Mouse (Mus musculus) C2C12 (cell line): ENCODE measurements around the gene Rnf41. TPM values are rescaled to one million over a fixed set of nuclear protein-coding genes. Genes with fewer than 3 reads are reported as not detected.

Experiments used
- H3K27me3 ChIP-seq: one replicate; pipeline ENCODE4 v1.6.1; 2011; ENCODE audit not compliant: control insufficient read depth, insufficient read depth, insufficient read length
- H3K36me3 ChIP-seq: one replicate; pipeline ENCODE4 v1.6.1; 2011; ENCODE audit not compliant: control insufficient read depth, insufficient read depth
- H3K4me3 ChIP-seq: one replicate; pipeline ENCODE4 v1.5.1; 2011; ENCODE audit warnings: mild to moderate bottlenecking, control low read depth; ENCODE audit not compliant: poor library complexity, insufficient read depth, severe bottlenecking
- H3K79me2 ChIP-seq: one replicate; pipeline ENCODE4 v1.6.1; 2011; ENCODE audit not compliant: control insufficient read depth, insufficient read depth
- H3K79me3 ChIP-seq: one replicate; pipeline ENCODE4 v1.6.1; 2011; ENCODE audit warnings: low read depth, control low read depth
- H3ac ChIP-seq: one replicate; pipeline ENCODE3; 2011; ENCODE audit warnings: low read depth; ENCODE audit not compliant: control insufficient read depth, insufficient read length
- CEBPB ChIP-seq: IDR thresholded peaks from one replicate; pipeline ENCODE4 v1.6.1; 2011; ENCODE audit warnings: low read depth, mild to moderate bottlenecking, control low read depth, moderate library complexity
- CTCF ChIP-seq: IDR thresholded peaks from one replicate; pipeline ENCODE4 v1.5.1; 2011; ENCODE audit not compliant: control insufficient read depth, insufficient read depth, insufficient read length
- FOSL1 ChIP-seq: IDR thresholded peaks from one replicate; pipeline ENCODE4 v1.8.0; 2011; ENCODE audit warnings: mild to moderate bottlenecking, low read length; ENCODE audit not compliant: poor library complexity, insufficient read depth, severe bottlenecking
- MAX ChIP-seq: IDR thresholded peaks from one replicate; pipeline ENCODE4 v1.6.1; 2011; ENCODE audit warnings: mild to moderate bottlenecking, control low read depth
- MYOD1 ChIP-seq: IDR thresholded peaks from one replicate; pipeline ENCODE4 v1.6.1; 2011; ENCODE audit warnings: low read depth; ENCODE audit not compliant: control insufficient read depth, insufficient read length
- MYOG ChIP-seq: IDR thresholded peaks from one replicate; pipeline ENCODE4 v1.6.1; 2011; ENCODE audit not compliant: control insufficient read depth, insufficient read length; ENCODE audit errors: extremely low read depth
- USF1 ChIP-seq: IDR thresholded peaks from one replicate; pipeline ENCODE4 v1.6.1; 2011; ENCODE audit warnings: low read depth, mild to moderate bottlenecking, control low read depth, moderate library complexity
- polyA plus RNA-seq: library from polyadenylated mRNA; unstranded; fragments of >200 nt; fragmentation: generic; extraction: Trizol; gene quantifications from one replicate; pipeline ENCODE4 v1.2.1, GENCODE M21; 2012; ENCODE audit warnings: missing spikeins

The Rnf41 gene
- polyA plus RNA-seq, 1 experiment = 34.0 TPM

DNA sequence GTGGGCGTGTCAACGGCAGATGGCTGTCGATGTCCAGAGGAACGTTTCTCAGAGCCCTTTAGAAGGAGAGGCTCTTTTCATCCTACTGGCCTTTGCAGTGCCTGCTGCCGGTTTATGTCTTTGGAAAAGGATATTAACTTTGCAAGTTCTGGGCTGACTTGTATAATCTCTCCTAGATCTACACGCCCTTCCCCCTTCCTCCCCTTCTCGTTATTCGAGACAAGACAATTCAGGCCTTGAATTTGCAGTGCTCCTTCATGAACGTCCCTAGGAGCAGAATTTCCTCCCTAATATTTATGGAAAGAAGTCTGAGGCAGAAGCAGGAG lies 42.3 kb upstream of the Rnf41 start:
- H3K79me3 ChIP-seq = no peaks in the 10 kb centered on the region
- TF ChIP-seq CTCF (no peak), USF1 (no peak), MYOG (no peak), MAX (no peak), CEBPB (no peak), MYOD1 (no peak), FOSL1 (no peak)
- H3K4me3 ChIP-seq = peak overlapping the region; percentile 42
- no peaks in the 10 kb centered on the region for H3K27me3 ChIP-seq
- H3ac ChIP-seq = peak overlapping the region; percentile 59
- no peaks in the 10 kb centered on the region for H3K79me2 ChIP-seq
- peaks cover 13% of the 10 kb centered on the region for H3K36me3 ChIP-seq

DNA sequence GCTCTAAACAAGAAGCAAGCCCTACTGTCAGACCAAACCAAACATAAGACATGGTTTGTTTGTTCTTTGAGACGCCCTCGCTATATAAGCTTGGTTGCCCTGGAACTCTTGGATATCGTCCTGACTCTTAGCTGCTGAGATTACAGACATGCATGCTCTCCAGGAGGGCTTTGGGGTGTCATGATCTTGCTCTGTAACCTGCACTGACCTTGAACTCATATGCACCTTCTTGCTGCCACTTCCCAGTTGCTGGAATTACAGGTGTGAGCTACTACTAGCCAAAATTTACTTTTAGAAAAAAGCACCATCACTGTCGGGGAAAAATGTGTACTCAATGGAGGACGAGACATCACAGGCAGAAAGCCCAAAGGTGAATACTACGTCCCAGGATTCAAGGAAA lies 41.9 kb upstream of the Rnf41 start:
- Histone ChIP-seq H3K36me3 (peaks cover 9% of the 10 kb centered on the region), H3K79me2 (no peaks in the 10 kb centered on the region), H3ac (no peak overlapping the region), H3K4me3 (no peak overlapping the region), H3K27me3 (no peaks in the 10 kb centered on the region), H3K79me3 (no peaks in the 10 kb centered on the region)
- TF ChIP-seq CEBPB (no peak), MAX (no peak), USF1 (no peak), MYOG (no peak), CTCF (no peak), MYOD1 (no peak), FOSL1 (no peak)

DNA sequence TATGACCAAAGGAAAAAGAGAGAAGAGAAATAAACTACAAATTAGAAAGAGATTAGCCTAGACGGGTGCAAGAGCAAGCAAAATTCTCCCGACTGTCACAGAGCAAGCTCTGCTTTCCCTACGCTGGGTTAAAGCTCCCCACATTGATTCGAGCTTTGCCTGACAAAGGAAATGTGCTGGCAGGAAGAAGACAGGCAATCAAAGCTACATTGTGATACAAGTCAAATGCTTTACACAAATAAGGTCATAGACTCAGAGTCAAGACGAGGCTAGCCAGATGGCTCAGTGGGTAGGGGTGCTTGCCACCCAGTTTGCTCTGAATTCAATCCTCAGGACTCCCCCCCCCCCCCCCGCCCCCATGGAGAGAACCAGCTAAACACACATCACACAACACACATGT lies 41.4 kb upstream of the Rnf41 start:
- TF ChIP-seq USF1 (no peak), CTCF (no peak), MYOG (no peak), MYOD1 (no peak), MAX (no peak), CEBPB (no peak), FOSL1 (no peak)
- Histone ChIP-seq H3K79me3 (no peaks in the 10 kb centered on the region), H3K36me3 (peaks cover 5% of the 10 kb centered on the region), H3K4me3 (no peak overlapping the region), H3K27me3 (no peaks in the 10 kb centered on the region), H3ac (no peak overlapping the region), H3K79me2 (no peaks in the 10 kb centered on the region)

DNA sequence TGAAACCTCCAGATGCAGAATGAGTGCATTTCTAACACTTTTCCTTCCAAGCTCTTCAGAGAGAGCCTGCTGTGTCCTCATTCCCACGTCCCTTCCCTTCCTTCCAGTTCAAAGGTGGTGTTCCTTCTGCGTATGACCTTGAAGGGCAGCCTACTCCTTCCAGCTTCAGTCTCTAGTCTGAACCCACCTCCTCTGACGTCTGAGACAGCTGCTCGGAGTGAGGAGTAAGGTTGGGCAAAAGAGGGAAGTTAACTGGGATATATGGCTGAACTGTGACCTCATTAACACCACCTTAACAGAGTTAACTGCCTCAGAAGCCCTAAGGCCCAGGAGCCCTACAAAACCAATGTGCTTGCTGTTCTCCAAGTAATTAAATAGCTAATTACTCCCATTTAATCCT lies 40.9 kb upstream of the Rnf41 start:
- Histone ChIP-seq H3K79me3 (no peaks in the 10 kb centered on the region), H3K27me3 (no peaks in the 10 kb centered on the region), H3K79me2 (no peaks in the 10 kb centered on the region), H3ac (no peak overlapping the region), H3K36me3 (no peaks in the 10 kb centered on the region), H3K4me3 (no peak overlapping the region)
- TF ChIP-seq FOSL1 = no peak

GRCm38 (mm10) chr10:128372142-128372541 lies 39.3 kb upstream of the Rnf41 start:
- H3K79me3 ChIP-seq = no peaks in the 10 kb centered on the region
- H3K27me3 ChIP-seq = no peaks in the 10 kb centered on the region
- TF ChIP-seq MYOG (no peak), USF1 (no peak), CEBPB (no peak), CTCF (no peak), FOSL1 (no peak), MAX (no peak), MYOD1 (no peak)
- no peak overlapping the region for H3K4me3 ChIP-seq
- no peak overlapping the region for H3ac ChIP-seq
- no peaks in the 10 kb centered on the region for H3K36me3 ChIP-seq
- peaks cover 2% of the 10 kb centered on the region for H3K79me2 ChIP-seq

- TF ChIP-seq CTCF = no peak
- TF ChIP-seq CEBPB = no peak
- no peak for TF ChIP-seq MYOG
- no peak for TF ChIP-seq MAX
- no peak for TF ChIP-seq FOSL1
- peak; percentile 32 for TF ChIP-seq USF1
- TF ChIP-seq MYOD1 = no peak
- Histone ChIP-seq H3K79me2 (peaks cover 12% of the 10 kb centered on the region), H3K27me3 (no peaks in the 10 kb centered on the region), H3K36me3 (peaks cover 1% of the 10 kb centered on the region), H3ac (no peak overlapping the region), H3K4me3 (no peak overlapping the region), H3K79me3 (peaks cover 8% of the 10 kb centered on the region)
Measured at GRCm38 (mm10) chr10:128372989-128373748, 38.3 kb upstream of the Rnf41 start.
